Comparison of ENCODE assay signal across 24 mouse cellular contexts in genomic region chr5:140205991-140206390, GRCm38 (mm10).
A peak's percentile ranks its signal among the peaks of the same experiment; 100 is the strongest.
DNase-seq lines count a peak whose midpoint lies in the region; ATAC-seq and TF ChIP-seq lines count a peak whose summit lies in the region.
"Had no signal": no experiment of that assay in that cellular context is flagged by ENCODE, and none has a peak within 500 bp of the region (broad histone marks: within the 10 kb centered on the region; RNA-seq: fewer than 3 reads in every experiment).

No protein-coding gene starts in this region.

- H3K4me2 ChIP-seq in forebrain, embryonic 13.5 days = no peak overlapping the region
- no peak overlapping the region for H3K4me2 ChIP-seq in forebrain, embryonic 15.5 days (replicated peaks)
- H3K4me2 ChIP-seq: heart, embryonic 12.5 days; limb, embryonic 12.5 days; neural tube, embryonic 15.5 days had no signal

- no peak for TF ChIP-seq POLR2A in liver, adult 2 months (IDR thresholded peaks at IDR 0.05; ENCODE audit: extremely low read depth, insufficient read depth, low read length)

- peak overlapping the region; percentile 47 for H3K4me3 ChIP-seq in liver, adult 2 months (ENCODE audit: insufficient read depth, low read depth, low read length)
- no peak overlapping the region for H3K4me3 ChIP-seq in macrophage (ENCODE audit: inconsistent target)
- no peak overlapping the region for H3K4me3 ChIP-seq in forebrain, embryonic 13.5 days
- H3K4me3 ChIP-seq in forebrain, embryonic 15.5 days = no peak overlapping the region
- H3K4me3 ChIP-seq: forebrain, embryonic 10.5 days; heart, embryonic 12.5 days; limb, embryonic 12.5 days; neural tube, embryonic 15.5 days had no signal

- no peaks in the 10 kb centered on the region for H3K9me3 ChIP-seq in forebrain, embryonic 13.5 days (replicated peaks)
- H3K9me3 ChIP-seq in forebrain, embryonic 15.5 days = no peaks in the 10 kb centered on the region
- H3K9me3 ChIP-seq: forebrain, embryonic 10.5 days; heart, embryonic 12.5 days; limb, embryonic 12.5 days; neural tube, embryonic 15.5 days had no signal

- WGBS in liver, adult 2 months = 8% methylated on average over 2 of the region's 2 CpGs
- WGBS in macrophage (ENCODE audit: missing documents) = 34% methylated on average over 2 of the region's 2 CpGs
- 93% methylated on average over 2 of the region's 2 CpGs for WGBS in forebrain, embryonic 13.5 days
- 83% methylated on average over 2 of the region's 2 CpGs for WGBS in forebrain, embryonic 15.5 days

- no peak for ATAC-seq in forebrain, embryonic 13.5 days
- ATAC-seq in forebrain, embryonic 15.5 days (replicated peaks) = no peak
- ATAC-seq: hindbrain, postnatal 0 days; intestine, embryonic 16.5 days; midbrain, embryonic 16.5 days had no signal

- peak overlapping the region; percentile 65 for H3K9ac ChIP-seq in liver, adult 2 months (ENCODE audit: low read depth, low read length)
- no peak overlapping the region for H3K9ac ChIP-seq in forebrain, embryonic 13.5 days
- no peak overlapping the region for H3K9ac ChIP-seq in forebrain, embryonic 15.5 days (replicated peaks)
- H3K9ac ChIP-seq: heart, embryonic 12.5 days; limb, embryonic 12.5 days; liver, embryonic 14.5 days; neural tube, embryonic 15.5 days had no signal

- TF ChIP-seq CTCF in liver, adult 2 months (IDR thresholded peaks at IDR 0.05; ENCODE audit: low read depth, low read length) = no peak

- peaks cover 22% of the 10 kb centered on the region for H3K4me1 ChIP-seq in liver, adult 2 months (ENCODE audit: control insufficient read depth, insufficient read depth, low read length)
- H3K4me1 ChIP-seq in forebrain, embryonic 13.5 days = peaks cover 12% of the 10 kb centered on the region
- peaks cover 11% of the 10 kb centered on the region for H3K4me1 ChIP-seq in forebrain, embryonic 15.5 days

- H3K79me2 ChIP-seq in liver, adult 2 months (ENCODE audit: control insufficient read depth, insufficient read depth, low read length) = peaks cover 8% of the 10 kb centered on the region; the same call in 1 of the 2 replicates
- H3K79me2 ChIP-seq in macrophage (ENCODE audit: inconsistent target) = no peaks in the 10 kb centered on the region

- no peaks in the 10 kb centered on the region for H3K36me3 ChIP-seq in liver, adult 2 months (ENCODE audit: control insufficient read depth, insufficient read depth, low read length)
- no peaks in the 10 kb centered on the region for H3K36me3 ChIP-seq in macrophage (ENCODE audit: inconsistent target)
- H3K36me3 ChIP-seq in forebrain, embryonic 13.5 days (ENCODE audit: poor library complexity, severe bottlenecking) = no peaks in the 10 kb centered on the region
- H3K36me3 ChIP-seq in forebrain, embryonic 15.5 days = no peaks in the 10 kb centered on the region
- H3K36me3 ChIP-seq: heart, embryonic 12.5 days; neural tube, embryonic 15.5 days had no signal

- no peaks in the 10 kb centered on the region for H3K27me3 ChIP-seq in liver, adult 2 months (ENCODE audit: control insufficient read depth, insufficient read depth, low read length)
- no peaks in the 10 kb centered on the region for H3K27me3 ChIP-seq in forebrain, embryonic 13.5 days
- no peaks in the 10 kb centered on the region for H3K27me3 ChIP-seq in forebrain, embryonic 15.5 days
- H3K27me3 ChIP-seq: limb, embryonic 12.5 days; neural tube, embryonic 15.5 days had no signal

- peak; percentile 97 for DNase-seq in liver, adult 2 months (ENCODE audit: extremely low read depth, low read depth, low spot score)
- no peak for DNase-seq in liver
- peak; percentile 55 for DNase-seq in 3T3-L1 (ENCODE audit: low read depth, low spot score)
- peak; percentile 98 for DNase-seq in adipocyte (ENCODE audit: low spot score)
- no peak for DNase-seq in spleen, postnatal 14 days (ENCODE audit: low spot score in 2 of 2)
- DNase-seq: adrenal gland, postnatal 14 days; cerebellum, adult 9-10 months; heart, postnatal 14 days; kidney, postnatal 25 days; right cerebral cortex, adult 18-20 months; right cerebral cortex, postnatal 4 days; thymus, adult 2 months had no signal

- H3K27ac ChIP-seq in liver, adult 2 months (replicated peaks; ENCODE audit: insufficient read depth, low read depth, low read length) = peak overlapping the region; percentile 91
- peak overlapping the region; percentile 62 for H3K27ac ChIP-seq in macrophage
- no peak overlapping the region for H3K27ac ChIP-seq in forebrain, embryonic 13.5 days
- no peak overlapping the region for H3K27ac ChIP-seq in forebrain, embryonic 15.5 days (replicated peaks)
- H3K27ac ChIP-seq: forebrain, embryonic 10.5 days; hindbrain, postnatal 0 days; limb, embryonic 12.5 days; liver, embryonic 14.5 days; neural tube, embryonic 15.5 days; stomach, postnatal 0 days had no signal

Comparison
In these comparisons a context has a peak if more than half of its experiments do, and no peak if none do; other contexts are left out.
1. DNase-seq: peak in liver, adult 2 months (single experiment), 3T3-L1 (single experiment) and adipocyte (single experiment); none in liver (single experiment) and spleen, postnatal 14 days (0 of 2).
2. H3K27ac ChIP-seq: peak in liver, adult 2 months (single experiment) and macrophage (single experiment); none in forebrain, embryonic 13.5 days (single experiment) and forebrain, embryonic 15.5 days (single experiment).